In genomic region chr2:152734501-152734900, GRCm38 (mm10) we compare ENCODE assay signal across 8 mouse cellular contexts. TPM values are rescaled to one million over a fixed set of nuclear protein-coding genes. Genes with fewer than 3 reads are reported as not detected.
DNase-seq lines count a peak whose midpoint lies in the region; ATAC-seq and TF ChIP-seq lines count a peak whose summit lies in the region.

No protein-coding gene starts in this region.

- 16% methylated on average over 10 of the region's 10 CpGs for WGBS in heart, embryonic 12.5 days
- WGBS in hindbrain, embryonic 12.5 days, result 10% methylated on average over 10 of the region's 10 CpGs
- WGBS in midbrain, embryonic 10.5 days, result 16% methylated on average over 10 of the region's 10 CpGs

- no peak for TF ChIP-seq EP300 in ES-Bruce4 (IDR thresholded peaks at IDR 0.05; ENCODE audit: insufficient read depth, low read depth, low read length)

- H3K9me3 ChIP-seq in heart, embryonic 12.5 days (replicated peaks), result no peaks in the 10 kb centered on the region
- H3K9me3 ChIP-seq in ES-Bruce4 (replicated peaks; ENCODE audit: control insufficient read depth, insufficient read depth, low read length, poor library complexity, severe bottlenecking), result no peaks in the 10 kb centered on the region
- no peaks in the 10 kb centered on the region for H3K9me3 ChIP-seq in hindbrain, embryonic 12.5 days (replicated peaks)
- H3K9me3 ChIP-seq in midbrain, embryonic 10.5 days (replicated peaks), result no peaks in the 10 kb centered on the region

- TF ChIP-seq POLR2A in ES-Bruce4 (IDR thresholded peaks at IDR 0.05; ENCODE audit: insufficient read depth, low read length), result no peak

- no peaks in the 10 kb centered on the region for H3K27me3 ChIP-seq in heart, embryonic 12.5 days (replicated peaks)
- H3K27me3 ChIP-seq in ES-Bruce4 (ENCODE audit: control insufficient read depth, insufficient read depth, low read length, poor library complexity, severe bottlenecking), result no peaks in the 10 kb centered on the region
- H3K27me3 ChIP-seq in hindbrain, embryonic 12.5 days, result no peaks in the 10 kb centered on the region
- peaks cover 12% of the 10 kb centered on the region; the same call in 1 of the 2 replicates for H3K27me3 ChIP-seq in midbrain, embryonic 10.5 days (ENCODE audit: low read depth, poor library complexity, severe bottlenecking)

- H3K4me3 ChIP-seq in heart, embryonic 12.5 days, result peak overlapping the region; percentile 74
- H3K4me3 ChIP-seq in ES-Bruce4 (ENCODE audit: low read depth, low read length), result no peak overlapping the region
- H3K4me3 ChIP-seq in hindbrain, embryonic 12.5 days, result peak overlapping the region; percentile 49
- peak overlapping the region; percentile 64 for H3K4me3 ChIP-seq in midbrain, embryonic 10.5 days

- H3K9ac ChIP-seq in heart, embryonic 12.5 days, result peak overlapping the region; percentile 57
- no peak overlapping the region for H3K9ac ChIP-seq in ES-Bruce4 (ENCODE audit: low read depth, poor library complexity, severe bottlenecking)
- peak overlapping the region; percentile 49; the same call in 1 of the 2 replicates for H3K9ac ChIP-seq in hindbrain, embryonic 12.5 days

- ATAC-seq in heart, embryonic 12.5 days (ENCODE audit: insufficient number of reproducible peaks, low FRiP score), result no peak
- no peak for ATAC-seq in hindbrain, embryonic 12.5 days (ENCODE audit: low FRiP score)

- peak overlapping the region; percentile 84 for H3K4me2 ChIP-seq in heart, embryonic 12.5 days
- H3K4me2 ChIP-seq in hindbrain, embryonic 12.5 days (replicated peaks), result peak overlapping the region; percentile 65

- TF ChIP-seq CTCF in ES-Bruce4 (IDR thresholded peaks at IDR 0.05; ENCODE audit: low read depth, low read length), result no peak

- H3K4me1 ChIP-seq in heart, embryonic 12.5 days (replicated peaks), result peaks cover 57% of the 10 kb centered on the region
- H3K4me1 ChIP-seq in ES-Bruce4 (ENCODE audit: control insufficient read depth, insufficient read depth, low read length), result peaks cover 4% of the 10 kb centered on the region
- H3K4me1 ChIP-seq in hindbrain, embryonic 12.5 days, result peaks cover 49% of the 10 kb centered on the region
- peaks cover 90% of the 10 kb centered on the region for H3K4me1 ChIP-seq in midbrain, embryonic 10.5 days

- DNase-seq in heart, postnatal 4 days, result no peak
- no peak for DNase-seq in midbrain, embryonic 10.5 days (ENCODE audit: low spot score)
- DNase-seq in layer of hippocampus, postnatal 14 days (ENCODE audit: low spot score in 2 of 2), result no peak
- DNase-seq in thymus, postnatal 0 days (ENCODE audit: low spot score), result no peak
- DNase-seq in right cerebral cortex, postnatal 36 days (ENCODE audit: low spot score in 2 of 2), result no peak

- no peaks in the 10 kb centered on the region for H3K36me3 ChIP-seq in heart, embryonic 12.5 days
- H3K36me3 ChIP-seq in ES-Bruce4 (ENCODE audit: control insufficient read depth, insufficient read depth, low read length, poor library complexity, severe bottlenecking), result no peaks in the 10 kb centered on the region
- H3K36me3 ChIP-seq in hindbrain, embryonic 12.5 days, result no peaks in the 10 kb centered on the region
- H3K36me3 ChIP-seq in midbrain, embryonic 10.5 days, result 0 out of 2 replicates have a peak, but pooled peaks cover 4% of the 10 kb centered on the region

- H3K27ac ChIP-seq in heart, embryonic 12.5 days (ENCODE audit: poor library complexity, severe bottlenecking), result peak overlapping the region; percentile 95
- H3K27ac ChIP-seq in ES-Bruce4 (ENCODE audit: insufficient read depth, low read length), result 0 out of 2 replicates have a peak overlapping the region, but pooled peaks have one; percentile 16
- H3K27ac ChIP-seq in hindbrain, embryonic 12.5 days, result peak overlapping the region; percentile 82
- peak overlapping the region; percentile 90 for H3K27ac ChIP-seq in midbrain, embryonic 10.5 days (replicated peaks)

RNA-seq across cellular contexts. Expression of gene Id1, which starts 1.6 kb away (rescaled TPM):
- 87.7 and 90.9 TPM in 2 replicates for polyA plus RNA-seq in heart, embryonic 12.5 days (2016; fragmentation: Nextera tagmentation; extraction: Ambion mirVana)
- 10 to 100 TPM; 71.8 to 76.6 TPM for total RNA-seq in heart, postnatal 4 days (2021)
- polyA plus RNA-seq in ES-Bruce4 (2011; ENCODE audit: insufficient read depth, insufficient read length, low read depth, missing spikeins), result 19.0 and 20.5 TPM in 2 replicates
- 157 and 159 TPM in 2 replicates for polyA plus RNA-seq in hindbrain, embryonic 12.5 days (2016; fragmentation: Nextera tagmentation; extraction: Ambion mirVana)
- polyA plus RNA-seq in midbrain, embryonic 10.5 days (2016; fragmentation: Nextera tagmentation; extraction: Ambion mirVana), result 70.2 and 86.2 TPM in 2 replicates
- 10 to 100 TPM; 32.9 to 35.8 TPM for total RNA-seq in layer of hippocampus, postnatal 14 days (2021)
- polyA plus RNA-seq in thymus, postnatal 0 days (2015; fragmentation: Nextera tagmentation; extraction: Ambion mirVana), result 22.9 and 23.9 TPM in 2 replicates

RNA-seq across cellular contexts. Expression of gene Cox4i2, which starts 19.5 kb away (rescaled TPM):
- polyA plus RNA-seq in heart, embryonic 12.5 days (2016; fragmentation: Nextera tagmentation; extraction: Ambion mirVana), result 18.9 and 20.8 TPM in 2 replicates
- total RNA-seq in heart, postnatal 4 days (2021), result 10 to 100 TPM; 13.7 to 15.1 TPM
- polyA plus RNA-seq in ES-Bruce4 (2011; ENCODE audit: insufficient read depth, insufficient read length, low read depth, missing spikeins), result 0.94 and 1.1 TPM in 2 replicates
- polyA plus RNA-seq in hindbrain, embryonic 12.5 days (2016; fragmentation: Nextera tagmentation; extraction: Ambion mirVana), result 5.0 and 5.3 TPM in 2 replicates
- 4.2 and 4.6 TPM in 2 replicates for polyA plus RNA-seq in midbrain, embryonic 10.5 days (2016; fragmentation: Nextera tagmentation; extraction: Ambion mirVana)
- 1 to 10 TPM; 2.9 to 3.6 TPM for total RNA-seq in layer of hippocampus, postnatal 14 days (2021)
- polyA plus RNA-seq in thymus, postnatal 0 days (2015; fragmentation: Nextera tagmentation; extraction: Ambion mirVana), result 5.6 and 6.5 TPM in 2 replicates

RNA-seq across cellular contexts. Expression of gene Mcts2, which starts 47.7 kb away (rescaled TPM):
- polyA plus RNA-seq in heart, embryonic 12.5 days (2016; fragmentation: Nextera tagmentation; extraction: Ambion mirVana), result 23.1 and 25.2 TPM in 2 replicates
- total RNA-seq in heart, postnatal 4 days (2021), result 10 to 100 TPM; 19.9 to 20.2 TPM
- 31.2 and 31.5 TPM in 2 replicates for polyA plus RNA-seq in ES-Bruce4 (2011; ENCODE audit: insufficient read depth, insufficient read length, low read depth, missing spikeins)
- polyA plus RNA-seq in hindbrain, embryonic 12.5 days (2016; fragmentation: Nextera tagmentation; extraction: Ambion mirVana), result 34.9 and 40.5 TPM in 2 replicates
- 42.9 and 45.3 TPM in 2 replicates for polyA plus RNA-seq in midbrain, embryonic 10.5 days (2016; fragmentation: Nextera tagmentation; extraction: Ambion mirVana)
- total RNA-seq in layer of hippocampus, postnatal 14 days (2021), result 10 to 100 TPM; 25.4 to 25.7 TPM
- polyA plus RNA-seq in thymus, postnatal 0 days (2015; fragmentation: Nextera tagmentation; extraction: Ambion mirVana), result 15.6 and 17.2 TPM in 2 replicates

Comparison
In these comparisons a context has a peak if more than half of its experiments do, and no peak if none do; other contexts are left out.
1. H3K27ac ChIP-seq: peak in every context shown above with its lines; median percentile 95 in heart, embryonic 12.5 days; 90 in midbrain, embryonic 10.5 days; 82 in hindbrain, embryonic 12.5 days; 16 in ES-Bruce4.